Mouse (Mus musculus): ENCODE data around the gene Anks1b. TPM values are rescaled to one million over a fixed set of nuclear protein-coding genes. Genes with fewer than 3 reads are reported as not detected.

The Anks1b gene
- polyA plus RNA-seq, 1 experiment from 2014 or later: 96.8 TPM

GRCm38 (mm10) chr10:89872501-89873145, 686 bp upstream of the Anks1b start:
- peaks cover 21% of the 10 kb centered on the region for H3K4me1 ChIP-seq
- H3K9me3 ChIP-seq: no peaks in the 10 kb centered on the region
- H3K36me3 ChIP-seq (replicated peaks): no peaks in the 10 kb centered on the region
- H3K27ac ChIP-seq: peak overlapping the region; percentile 99
- H3K4me3 ChIP-seq: peak overlapping the region; percentile 95
- no peaks in the 10 kb centered on the region for H3K27me3 ChIP-seq (replicated peaks)
- peak overlapping the region; percentile 70 for H3K4me2 ChIP-seq
- ATAC-seq (replicated peaks): peak; percentile 94
- under 1% methylated on average over 31 of the region's 56 CpGs for WGBS
- peak overlapping the region; percentile 98 for H3K9ac ChIP-seq

- H3K4me1 ChIP-seq: peaks cover 21% of the 10 kb centered on the region
- ATAC-seq (replicated peaks): no peak
Observed at GRCm38 (mm10) chr10:89874036-89874435, 727 bp downstream of the Anks1b start.

GRCm38 (mm10) chr10:89883561-89883960, 10.3 kb downstream of the Anks1b start:
- no peaks in the 10 kb centered on the region for H3K27me3 ChIP-seq (replicated peaks)
- H3K27ac ChIP-seq: no peak overlapping the region
- no peak overlapping the region for H3K4me3 ChIP-seq
- H3K9ac ChIP-seq: no peak overlapping the region
- 86% methylated on average over 8 of the region's 8 CpGs for WGBS
- H3K9me3 ChIP-seq: no peaks in the 10 kb centered on the region
- H3K36me3 ChIP-seq (replicated peaks): no peaks in the 10 kb centered on the region
- no peak overlapping the region for H3K4me2 ChIP-seq
- H3K4me1 ChIP-seq: no peaks in the 10 kb centered on the region
- ATAC-seq (replicated peaks): no peak

More at GRCm38 (mm10) chr10:89874036-89874435, 727 bp downstream of the Anks1b start:
- WGBS: 4% methylated on average over 8 of the region's 8 CpGs
- H3K27ac ChIP-seq: peak overlapping the region; percentile 99
- no peaks in the 10 kb centered on the region for H3K36me3 ChIP-seq (replicated peaks)
- H3K9me3 ChIP-seq: no peaks in the 10 kb centered on the region
- H3K4me3 ChIP-seq: peak overlapping the region; percentile 95
- peak overlapping the region; percentile 70 for H3K4me2 ChIP-seq
- no peaks in the 10 kb centered on the region for H3K27me3 ChIP-seq (replicated peaks)
- peak overlapping the region; percentile 98 for H3K9ac ChIP-seq

GRCm38 (mm10) chr10:89902720-89903337, 29.5 kb downstream of the Anks1b start:
- H3K27ac ChIP-seq: no peak overlapping the region
- no peaks in the 10 kb centered on the region for H3K27me3 ChIP-seq (replicated peaks)
- no peak overlapping the region for H3K4me2 ChIP-seq
- ATAC-seq (replicated peaks): no peak
- no peaks in the 10 kb centered on the region for H3K4me1 ChIP-seq
- H3K36me3 ChIP-seq (replicated peaks): no peaks in the 10 kb centered on the region
- WGBS: 64% methylated on average over 7 of the region's 7 CpGs
- no peak overlapping the region for H3K4me3 ChIP-seq
- no peak overlapping the region for H3K9ac ChIP-seq
- H3K9me3 ChIP-seq: no peaks in the 10 kb centered on the region

- H3K9ac ChIP-seq: no peak overlapping the region
- no peak overlapping the region for H3K4me2 ChIP-seq
- 81% methylated on average over 4 of the region's 4 CpGs for WGBS
- no peak for ATAC-seq (replicated peaks)
- no peaks in the 10 kb centered on the region for H3K36me3 ChIP-seq (replicated peaks)
- no peak overlapping the region for H3K4me3 ChIP-seq
- no peak overlapping the region for H3K27ac ChIP-seq
- H3K9me3 ChIP-seq: no peaks in the 10 kb centered on the region
- H3K27me3 ChIP-seq (replicated peaks): no peaks in the 10 kb centered on the region
- H3K4me1 ChIP-seq: no peaks in the 10 kb centered on the region
Observed at GRCm38 (mm10) chr10:89911889-89912288, 38.6 kb downstream of the Anks1b start.

GRCm38 (mm10) chr10:89913174-89913573, 39.9 kb downstream of the Anks1b start:
- ATAC-seq (replicated peaks): no peak
- Histone ChIP-seq H3K4me2 (no peak overlapping the region), H3K27ac (no peak overlapping the region), H3K9me3 (no peaks in the 10 kb centered on the region), H3K36me3 (replicated peaks) (no peaks in the 10 kb centered on the region), H3K27me3 (replicated peaks) (no peaks in the 10 kb centered on the region), H3K9ac (no peak overlapping the region), H3K4me3 (no peak overlapping the region), H3K4me1 (no peaks in the 10 kb centered on the region)

GRCm38 (mm10) chr10:89917141-89917540, 43.8 kb downstream of the Anks1b start:
- 85% methylated on average over 1 of the region's 1 CpGs for WGBS
- Histone ChIP-seq H3K4me3 (no peak overlapping the region), H3K27ac (no peak overlapping the region), H3K4me2 (no peak overlapping the region), H3K36me3 (replicated peaks) (no peaks in the 10 kb centered on the region), H3K9ac (no peak overlapping the region), H3K27me3 (replicated peaks) (no peaks in the 10 kb centered on the region), H3K4me1 (no peaks in the 10 kb centered on the region), H3K9me3 (no peaks in the 10 kb centered on the region)
- no peak for ATAC-seq (replicated peaks)

GRCm38 (mm10) chr10:89921965-89922364, 48.7 kb downstream of the Anks1b start:
- H3K9ac ChIP-seq: no peak overlapping the region
- ATAC-seq (replicated peaks): no peak
- H3K27ac ChIP-seq: no peak overlapping the region
- no peaks in the 10 kb centered on the region for H3K27me3 ChIP-seq (replicated peaks)
- no peaks in the 10 kb centered on the region for H3K9me3 ChIP-seq
- no peaks in the 10 kb centered on the region for H3K36me3 ChIP-seq (replicated peaks)
- H3K4me2 ChIP-seq: no peak overlapping the region
- no peaks in the 10 kb centered on the region for H3K4me1 ChIP-seq
- 86% methylated on average over 4 of the region's 4 CpGs for WGBS
- no peak overlapping the region for H3K4me3 ChIP-seq

- H3K9me3 ChIP-seq: no peaks in the 10 kb centered on the region
- H3K27me3 ChIP-seq (replicated peaks): no peaks in the 10 kb centered on the region
- H3K4me3 ChIP-seq: no peak overlapping the region
- H3K9ac ChIP-seq: no peak overlapping the region
- no peaks in the 10 kb centered on the region for H3K4me1 ChIP-seq
- H3K4me2 ChIP-seq: no peak overlapping the region
- ATAC-seq (replicated peaks): no peak
- no peaks in the 10 kb centered on the region for H3K36me3 ChIP-seq (replicated peaks)
- no peak overlapping the region for H3K27ac ChIP-seq
- WGBS: 78% methylated on average over 4 of the region's 4 CpGs
Observed at GRCm38 (mm10) chr10:89942180-89942579, 68.9 kb downstream of the Anks1b start.

- no peak for ATAC-seq (replicated peaks)
- Histone ChIP-seq H3K36me3 (replicated peaks) (no peaks in the 10 kb centered on the region), H3K27ac (no peak overlapping the region), H3K4me2 (no peak overlapping the region), H3K9me3 (no peaks in the 10 kb centered on the region), H3K4me3 (no peak overlapping the region), H3K4me1 (no peaks in the 10 kb centered on the region), H3K9ac (no peak overlapping the region), H3K27me3 (replicated peaks) (no peaks in the 10 kb centered on the region)
- 100% methylated on average over 1 of the region's 1 CpGs for WGBS
Observed at GRCm38 (mm10) chr10:89946636-89947349, 73.5 kb downstream of the Anks1b start.

- H3K36me3 ChIP-seq (replicated peaks): no peaks in the 10 kb centered on the region
- H3K27me3 ChIP-seq (replicated peaks): no peaks in the 10 kb centered on the region
- H3K9ac ChIP-seq: no peak overlapping the region
- WGBS: 88% methylated on average over 4 of the region's 4 CpGs
- no peak overlapping the region for H3K4me3 ChIP-seq
- no peak for ATAC-seq (replicated peaks)
- H3K4me1 ChIP-seq: no peaks in the 10 kb centered on the region
- no peaks in the 10 kb centered on the region for H3K9me3 ChIP-seq
- H3K27ac ChIP-seq: no peak overlapping the region
- no peak overlapping the region for H3K4me2 ChIP-seq
Observed at GRCm38 (mm10) chr10:89974361-89974760, 101.1 kb downstream of the Anks1b start.

- Histone ChIP-seq H3K36me3 (replicated peaks) (no peaks in the 10 kb centered on the region), H3K4me2 (no peak overlapping the region), H3K4me3 (no peak overlapping the region), H3K27me3 (replicated peaks) (no peaks in the 10 kb centered on the region), H3K4me1 (no peaks in the 10 kb centered on the region), H3K9ac (no peak overlapping the region), H3K9me3 (no peaks in the 10 kb centered on the region), H3K27ac (no peak overlapping the region)
- 81% methylated on average over 3 of the region's 3 CpGs for WGBS
- 0 out of 2 replicates have a peak, but pooled peaks have one; percentile 50 for ATAC-seq (replicated peaks)
Observed at GRCm38 (mm10) chr10:89975431-89975841, 102.1 kb downstream of the Anks1b start.

Data from midbrain, embryonic 15.5 days (tissue).